Mouse (Mus musculus): ENCODE data around the gene Fcgbp. TPM values are rescaled to one million over a fixed set of nuclear protein-coding genes. Genes with fewer than 3 reads are reported as not detected.

Fcgbp gene
- polyA plus RNA-seq, 1 experiment from 2014 or later = 3.8 TPM

DNA sequence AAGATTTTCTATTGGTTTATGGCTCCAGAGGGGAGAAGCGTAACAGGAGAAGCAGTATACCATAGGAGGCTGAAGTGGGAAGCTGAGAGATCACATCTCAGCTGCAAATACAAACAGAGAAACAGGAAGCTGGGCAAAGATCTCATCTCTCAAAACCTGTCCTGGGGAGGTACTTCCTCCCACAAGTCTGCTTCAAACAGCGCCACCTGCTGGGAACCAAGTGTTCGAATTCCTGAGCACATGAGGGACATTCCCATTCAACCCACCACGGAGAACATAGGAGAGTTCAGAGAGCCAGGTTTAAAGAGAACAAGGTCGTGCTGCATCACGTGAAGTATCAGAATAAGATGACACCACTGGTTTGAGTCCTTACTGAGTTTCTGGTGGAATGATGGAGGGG is 94.4 kb downstream of the Fcgbp start:
- Histone ChIP-seq H3K9me3 (replicated peaks; ENCODE audit: control insufficient read depth, low read length) (peaks cover 5% of the 10 kb centered on the region; the same call in 1 of the 2 replicates), H3K4me1 (ENCODE audit: control insufficient read depth, insufficient read depth, low read length) (peaks cover 9% of the 10 kb centered on the region), H3K4me2 (ENCODE audit: low read depth, low read length) (no peak overlapping the region), H3K27me3 (ENCODE audit: control insufficient read depth, insufficient read depth, low read length) (no peaks in the 10 kb centered on the region), H3K27ac (ENCODE audit: low read length) (no peak overlapping the region), H3K9ac (ENCODE audit: low read length) (no peak overlapping the region), H3K36me3 (ENCODE audit: control insufficient read depth, insufficient read depth) (no peaks in the 10 kb centered on the region), H3K4me3 (ENCODE audit: low read length) (no peak overlapping the region)
- 76% methylated on average over 6 of the region's 6 CpGs for WGBS
- ATAC-seq (replicated peaks; ENCODE audit: extremely low read depth, insufficient read depth, low FRiP score) = no peak

DNA sequence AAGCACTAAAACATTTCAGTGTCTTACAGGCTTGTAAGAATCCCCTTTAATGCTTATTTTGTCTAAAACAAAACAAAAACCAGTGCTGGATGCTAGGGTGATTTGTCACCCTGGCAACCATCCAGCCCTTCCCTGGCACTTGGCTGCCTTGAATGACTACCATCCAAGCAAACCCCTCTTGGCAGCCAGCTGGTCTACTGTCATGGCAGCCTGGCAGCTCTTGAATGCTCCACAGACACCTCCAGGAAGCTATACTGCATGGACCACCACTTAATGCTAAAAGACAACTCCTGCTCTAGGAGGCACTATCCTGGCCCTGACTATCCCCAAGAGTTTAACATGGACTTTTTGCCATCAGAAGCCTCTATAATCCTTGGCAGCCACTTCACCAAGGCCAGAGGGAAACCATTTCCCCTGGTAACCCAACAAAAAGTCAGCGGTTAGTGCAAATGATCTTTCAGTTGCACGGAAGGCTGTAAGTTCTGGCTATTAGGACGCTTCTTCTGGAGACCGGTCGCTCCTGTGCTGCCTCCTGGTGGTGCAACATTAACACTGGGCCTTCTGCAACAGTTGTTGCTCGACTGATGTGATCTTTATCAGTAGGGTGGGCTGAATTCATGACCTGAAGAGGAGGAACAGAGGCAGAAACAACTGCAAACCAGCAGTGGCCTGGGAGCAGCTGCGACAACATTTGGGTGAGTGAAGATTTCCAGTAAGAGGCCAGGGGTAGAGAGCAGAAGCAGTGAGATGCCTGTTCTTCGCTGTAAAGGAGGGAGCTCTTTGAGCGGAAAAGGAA is 97.5 kb downstream of the Fcgbp start:
- Histone ChIP-seq H3K4me2 (ENCODE audit: low read depth, low read length) (peak overlapping the region; percentile 97), H3K9ac (ENCODE audit: low read length) (peak overlapping the region; percentile 79), H3K36me3 (ENCODE audit: control insufficient read depth, insufficient read depth) (no peaks in the 10 kb centered on the region), H3K4me1 (ENCODE audit: control insufficient read depth, insufficient read depth, low read length) (peaks cover 24% of the 10 kb centered on the region), H3K27me3 (ENCODE audit: control insufficient read depth, insufficient read depth, low read length) (no peaks in the 10 kb centered on the region), H3K4me3 (ENCODE audit: low read length) (peak overlapping the region; percentile 79), H3K27ac (ENCODE audit: low read length) (peak overlapping the region; percentile 85), H3K9me3 (replicated peaks; ENCODE audit: control insufficient read depth, low read length) (peaks cover 5% of the 10 kb centered on the region; the same call in 1 of the 2 replicates)
- WGBS = 9% methylated on average over 9 of the region's 9 CpGs
- ATAC-seq (replicated peaks; ENCODE audit: extremely low read depth, insufficient read depth, low FRiP score) = no peak

DNA sequence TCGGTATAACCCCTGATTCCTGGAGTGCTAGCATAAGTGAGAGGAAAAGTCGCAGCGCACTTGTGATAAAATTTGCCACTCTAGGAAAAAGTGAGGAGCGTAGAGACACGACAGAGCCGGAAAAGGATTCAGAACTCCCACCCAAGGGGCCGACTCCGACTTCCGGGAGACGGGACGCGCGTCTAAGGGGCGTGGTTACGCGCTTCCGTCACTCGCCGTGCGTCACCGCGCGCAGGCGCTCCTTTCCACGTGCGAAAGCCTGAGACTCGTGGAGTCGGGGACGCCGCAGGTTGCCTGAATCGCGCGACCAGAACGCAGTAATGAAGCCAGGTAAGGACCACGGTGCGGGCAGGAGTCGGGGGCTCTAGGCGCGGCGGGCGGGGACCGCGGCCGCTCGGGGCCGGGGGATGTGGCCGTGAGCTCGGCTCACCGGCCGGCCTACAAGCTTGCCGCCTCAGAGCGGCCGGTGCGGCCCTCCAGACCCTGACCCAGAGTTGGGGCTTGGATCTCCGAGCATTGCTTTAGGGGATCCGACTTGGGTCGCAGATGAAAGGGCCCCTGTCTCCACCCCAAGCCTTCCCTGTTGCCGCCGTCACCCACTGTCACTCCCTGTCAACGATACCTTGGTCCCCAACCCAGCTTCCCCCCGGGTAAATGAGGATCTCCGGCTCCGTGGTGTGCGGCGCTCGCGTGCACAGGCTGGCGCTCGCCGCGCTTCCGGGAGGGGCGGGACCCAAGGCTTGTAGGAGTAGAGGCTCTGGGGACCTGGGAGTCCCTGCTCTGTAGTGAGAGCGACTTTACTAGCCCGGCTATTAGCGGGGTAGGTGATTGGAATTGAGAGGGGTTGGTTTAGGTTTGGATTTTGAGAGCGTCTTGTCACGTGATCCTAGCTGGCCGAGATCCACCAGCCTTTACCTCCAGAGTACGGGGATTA is 98.7 kb downstream of the Fcgbp start, which contains the start of gene Fbl:
Gene Fbl (plus strand): TSS at position 222 of the 934 bp plus-strand sequence.
- Histone ChIP-seq H3K9ac (ENCODE audit: low read length) (peak within 1 kb of the TSS; percentile 79), H3K4me1 (ENCODE audit: control insufficient read depth, insufficient read depth, low read length) (peaks cover 24% of the 10 kb centered on the region), H3K9me3 (replicated peaks; ENCODE audit: control insufficient read depth, low read length) (peaks cover 5% of the 10 kb centered on the region; the same call in 1 of the 2 replicates), H3K4me2 (ENCODE audit: low read depth, low read length) (peak within 1 kb of the TSS; percentile 97), H3K27ac (ENCODE audit: low read length) (peak within 1 kb of the TSS; percentile 85), H3K36me3 (ENCODE audit: control insufficient read depth, insufficient read depth) (no peaks in the 10 kb centered on the region), H3K4me3 (ENCODE audit: low read length) (peak within 1 kb of the TSS; percentile 79), H3K27me3 (ENCODE audit: control insufficient read depth, insufficient read depth, low read length) (no peaks in the 10 kb centered on the region)
- ATAC-seq (replicated peaks; ENCODE audit: extremely low read depth, insufficient read depth, low FRiP score) = peak; percentile 93
- WGBS = under 1% methylated on average over 80 of the region's 80 CpGs

Other genes with a start within 250 kb of the Fcgbp start
- gene Zfp59, start 232.6 kb upstream of the Fcgbp start, polyA plus RNA-seq (2015; fragmentation: Nextera tagmentation; extraction: Ambion mirVana) = 5.4 and 5.7 TPM in 2 replicates
- gene Zfp607a, start 213.7 kb upstream of the Fcgbp start, polyA plus RNA-seq (2015; fragmentation: Nextera tagmentation; extraction: Ambion mirVana) = 4.2 and 4.3 TPM in 2 replicates
- gene Zfp974, start 141.8 kb upstream of the Fcgbp start, polyA plus RNA-seq (2015; fragmentation: Nextera tagmentation; extraction: Ambion mirVana) = 7.5 and 7.6 TPM in 2 replicates
- gene Zfp780b, start 92.1 kb upstream of the Fcgbp start, polyA plus RNA-seq (2015; fragmentation: Nextera tagmentation; extraction: Ambion mirVana) = 12.9 and 14.3 TPM in 2 replicates
- gene Zfp850, start 57.1 kb upstream of the Fcgbp start, polyA plus RNA-seq (2015; fragmentation: Nextera tagmentation; extraction: Ambion mirVana) = 2.4 and 2.5 TPM in 2 replicates
- 228 and 238 TPM in 2 replicates for gene Psmc4, start 21.1 kb upstream of the Fcgbp start, polyA plus RNA-seq (2015; fragmentation: Nextera tagmentation; extraction: Ambion mirVana)
- gene 9530053A07Rik, start 58.2 kb downstream of the Fcgbp start, polyA plus RNA-seq (2015; fragmentation: Nextera tagmentation; extraction: Ambion mirVana) = 0.05 and 0.12 TPM in 2 replicates
- 62.4 and 71.5 TPM in 2 replicates for gene Fbl, start 98.5 kb downstream of the Fcgbp start, polyA plus RNA-seq (2015; fragmentation: Nextera tagmentation; extraction: Ambion mirVana)
- 7.7 and 8.9 TPM in 2 replicates for gene Dyrk1b, start 108.2 kb downstream of the Fcgbp start, polyA plus RNA-seq (2015; fragmentation: Nextera tagmentation; extraction: Ambion mirVana)
- gene Eid2, start 196.6 kb downstream of the Fcgbp start, polyA plus RNA-seq (2015; fragmentation: Nextera tagmentation; extraction: Ambion mirVana) = 0.68 and 0.94 TPM in 2 replicates
- 6.6 and 7.3 TPM in 2 replicates for gene Eid2b, start 206.5 kb downstream of the Fcgbp start, polyA plus RNA-seq (2015; fragmentation: Nextera tagmentation; extraction: Ambion mirVana)
- not detected in 2 replicates for gene Selenov, start 219.9 kb downstream of the Fcgbp start, polyA plus RNA-seq (2015; fragmentation: Nextera tagmentation; extraction: Ambion mirVana)
- gene Dll3, start 231.0 kb downstream of the Fcgbp start, polyA plus RNA-seq (2015; fragmentation: Nextera tagmentation; extraction: Ambion mirVana) = 0.16 and 0.17 TPM in 2 replicates
- gene Timm50, start 240.8 kb downstream of the Fcgbp start, polyA plus RNA-seq (2015; fragmentation: Nextera tagmentation; extraction: Ambion mirVana) = 130 and 132 TPM in 2 replicates

All from heart, embryonic 16.5 days (tissue).